Mouse (Mus musculus) heart, embryonic 11.5 days (tissue): ENCODE results near the gene Sntb2. TPM values are rescaled to one million over a fixed set of nuclear protein-coding genes. Genes with fewer than 3 reads are reported as not detected.
A peak's percentile ranks its signal among the peaks of the same experiment; 100 is the strongest.

ENCODE experiments used
- ATAC-seq: fragments of 200-750 bp; cut with Nextera tagmentation; replicated peaks from 2 replicates; pipeline ENCODE4 v1.8.0; 2017; ENCODE audit warnings: moderate library complexity; ENCODE audit not compliant: insufficient number of reproducible peaks, low FRiP score, low TSS enrichment
- H3K27ac ChIP-seq: fragments of 300-500 bp; sonication (generic); 2 replicates; pipeline ENCODE4 v1.5.1; 2014; ENCODE audit warnings: mild to moderate bottlenecking, low read depth, low read length
- H3K27me3 ChIP-seq: fragments of 300-500 bp; sonication (generic); 2 replicates; pipeline ENCODE4 v1.6.1; 2014; ENCODE audit warnings: mild to moderate bottlenecking, low read length, mixed read lengths; ENCODE audit not compliant: control insufficient read depth, insufficient read depth
- H3K36me3 ChIP-seq: fragments of 300-500 bp; sonication (generic); 2 replicates; pipeline ENCODE4 v1.6.1; 2014; ENCODE audit warnings: mild to moderate bottlenecking, low read length, moderate library complexity, mixed read lengths; ENCODE audit not compliant: control insufficient read depth, insufficient read depth
- H3K4me1 ChIP-seq: fragments of 300-500 bp; sonication (generic); 2 replicates; pipeline ENCODE4 v1.6.1; 2014; ENCODE audit warnings: low read length; ENCODE audit not compliant: control insufficient read depth, insufficient read depth
- H3K4me2 ChIP-seq: fragments of 300-500 bp; sonication (generic); 2 replicates; pipeline ENCODE4 v1.6.1; 2014; ENCODE audit warnings: mild to moderate bottlenecking, moderate library complexity
- H3K4me3 ChIP-seq: fragments of 300-500 bp; sonication (generic); 2 replicates; pipeline ENCODE4 v1.5.1; 2014; ENCODE audit warnings: low read depth, low read length
- H3K9ac ChIP-seq: fragments of 300-500 bp; sonication (generic); 2 replicates; pipeline ENCODE4 v1.6.1; 2014; ENCODE audit warnings: mild to moderate bottlenecking, low read depth, low read length, moderate library complexity
- H3K9me3 ChIP-seq: fragments of 300-500 bp; sonication (generic); replicated peaks from 2 replicates; pipeline ENCODE4 v1.6.1; 2016; ENCODE audit warnings: low read length; ENCODE audit not compliant: control insufficient read depth
- WGBS: fragments of 180-500 bp; shearing (Covaris S2); extraction: QIAGEN DNeasy Blood & Tissue Kit; methylation state at CpG from one replicate; pipeline ENCODE4 v1.1.7; 2014; ENCODE audit not compliant: insufficient replicate concordance; 5-methylcytosine and 5-hydroxymethylcytosine counted together
- polyA plus RNA-seq: library from polyadenylated mRNA; unstranded; fragments of >200 nt; fragmentation: Nextera tagmentation; extraction: Ambion mirVana; gene quantifications from 2 replicates; pipeline ENCODE4 v1.2.1, GENCODE M21; 2014

The Sntb2 gene
- polyA plus RNA-seq, 1 experiment from 2014 or later, result 8.0 TPM

DNA sequence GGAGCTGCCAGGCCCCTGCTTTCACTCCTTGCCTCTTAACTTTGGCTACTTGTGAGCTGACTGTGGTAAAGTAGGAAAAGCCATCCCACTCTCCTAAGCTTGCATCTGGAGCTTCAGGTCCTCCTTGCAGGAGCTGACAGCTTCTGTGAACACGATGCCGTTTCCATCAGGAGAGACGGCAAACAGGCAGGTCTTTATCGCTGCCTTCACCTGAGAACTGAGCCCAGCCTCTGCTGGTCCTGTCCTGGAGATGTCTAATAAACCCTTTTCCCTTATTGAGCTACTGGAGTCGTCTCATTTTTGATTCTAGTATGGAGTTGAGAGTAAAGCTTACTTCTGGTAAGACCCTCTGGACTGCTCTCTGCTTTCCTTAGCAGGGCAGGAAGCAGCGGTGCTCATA is 109.9 kb downstream of the Sntb2 start:
- no peaks in the 10 kb centered on the region for H3K27me3 ChIP-seq
- no peak overlapping the region for H3K4me3 ChIP-seq
- peaks cover 11% of the 10 kb centered on the region; the same call in 1 of the 2 replicates for H3K4me1 ChIP-seq
- H3K36me3 ChIP-seq, result peaks cover 47% of the 10 kb centered on the region
- 83% methylated on average over 6 of the region's 6 CpGs for WGBS
- H3K4me2 ChIP-seq, result no peak overlapping the region
- no peaks in the 10 kb centered on the region for H3K9me3 ChIP-seq
- H3K27ac ChIP-seq, result no peak overlapping the region
- no peak for ATAC-seq
- no peak overlapping the region for H3K9ac ChIP-seq

DNA sequence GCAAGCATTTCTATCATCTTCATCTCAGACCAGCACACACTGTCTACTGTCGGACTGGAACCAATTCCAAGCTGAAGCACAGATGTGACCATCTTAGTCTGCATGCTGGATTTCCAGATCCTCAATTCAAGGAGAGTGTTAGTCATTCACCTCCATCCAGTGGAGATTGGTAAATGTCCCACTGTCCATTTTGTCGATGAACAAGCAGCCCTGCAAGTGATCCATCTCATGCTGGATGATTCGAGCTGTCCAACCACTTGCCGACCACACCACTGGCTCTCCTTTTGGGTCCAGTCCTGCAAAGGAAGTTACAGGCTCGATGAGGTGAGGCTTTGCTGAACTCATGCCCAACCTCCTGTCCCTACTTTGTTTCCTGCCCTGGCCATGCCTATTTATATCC is 111.4 kb downstream of the Sntb2 start:
- no peak overlapping the region for H3K27ac ChIP-seq
- H3K4me2 ChIP-seq, result peak overlapping the region; percentile 79
- no peak overlapping the region for H3K4me3 ChIP-seq
- H3K9ac ChIP-seq, result no peak overlapping the region
- WGBS, result 71% methylated on average over 5 of the region's 5 CpGs
- ATAC-seq, result no peak
- H3K4me1 ChIP-seq, result peaks cover 11% of the 10 kb centered on the region; the same call in 1 of the 2 replicates
- peaks cover 56% of the 10 kb centered on the region for H3K36me3 ChIP-seq
- no peaks in the 10 kb centered on the region for H3K9me3 ChIP-seq
- H3K27me3 ChIP-seq, result no peaks in the 10 kb centered on the region

GRCm38 (mm10) chr8:107048061-107048941 is 112.8 kb downstream of the Sntb2 start, which contains the start of gene Pdf:
Gene Pdf, minus strand, starts transcription at chr8:107048614.
- Histone ChIP-seq H3K9ac (peak within 1 kb of the TSS; percentile 95), H3K27me3 (no peaks in the 10 kb centered on the region), H3K4me3 (peak within 1 kb of the TSS; percentile 89), H3K9me3 (no peaks in the 10 kb centered on the region), H3K36me3 (peaks cover 58% of the 10 kb centered on the region), H3K27ac (peak within 1 kb of the TSS; percentile 97), H3K4me1 (peaks cover 11% of the 10 kb centered on the region; the same call in 1 of the 2 replicates), H3K4me2 (peak within 1 kb of the TSS; percentile 79)
- peak; percentile 66 for ATAC-seq
- WGBS, result under 1% methylated on average over 87 of the region's 87 CpGs

GRCm38 (mm10) chr8:107049480-107049879 is 113.9 kb downstream of the Sntb2 start:
- Histone ChIP-seq H3K9ac (0 out of 2 replicates have a peak overlapping the region, but pooled peaks have one; percentile 95), H3K36me3 (peaks cover 51% of the 10 kb centered on the region), H3K9me3 (no peaks in the 10 kb centered on the region), H3K27ac (no peak overlapping the region), H3K4me3 (peak overlapping the region; percentile 89; the same call in 1 of the 2 replicates), H3K4me1 (peaks cover 11% of the 10 kb centered on the region; the same call in 1 of the 2 replicates), H3K4me2 (peak overlapping the region; percentile 79), H3K27me3 (no peaks in the 10 kb centered on the region)
- WGBS, result 92% methylated on average over 4 of the region's 4 CpGs
- ATAC-seq, result no peak

DNA sequence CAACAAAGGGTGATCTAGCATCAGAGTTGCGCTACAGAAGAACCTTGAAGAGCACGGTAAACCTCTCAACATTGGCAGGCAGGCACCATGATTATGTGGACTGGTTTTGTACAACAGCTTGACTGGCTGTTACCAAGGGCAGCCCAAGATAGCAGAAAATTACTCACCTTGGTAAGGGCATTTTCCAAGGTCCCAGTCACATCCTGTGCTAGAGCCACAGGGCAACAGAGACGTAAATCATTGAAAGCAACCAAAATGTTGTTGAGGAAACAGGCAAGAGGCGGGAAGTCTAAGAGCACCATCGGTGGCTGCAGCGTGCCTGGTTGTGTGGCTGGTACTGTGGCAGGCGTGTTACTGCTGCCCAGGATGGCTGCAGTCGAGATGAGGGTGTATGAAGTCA is 116.5 kb downstream of the Sntb2 start:
- ATAC-seq, result no peak
- no peak overlapping the region for H3K4me3 ChIP-seq
- H3K36me3 ChIP-seq, result peaks cover 28% of the 10 kb centered on the region
- H3K9me3 ChIP-seq, result no peaks in the 10 kb centered on the region
- no peaks in the 10 kb centered on the region for H3K27me3 ChIP-seq
- H3K9ac ChIP-seq, result no peak overlapping the region
- WGBS, result 92% methylated on average over 8 of the region's 8 CpGs
- H3K4me1 ChIP-seq, result peaks cover 13% of the 10 kb centered on the region; the same call in 1 of the 2 replicates
- H3K27ac ChIP-seq, result no peak overlapping the region
- no peak overlapping the region for H3K4me2 ChIP-seq

DNA sequence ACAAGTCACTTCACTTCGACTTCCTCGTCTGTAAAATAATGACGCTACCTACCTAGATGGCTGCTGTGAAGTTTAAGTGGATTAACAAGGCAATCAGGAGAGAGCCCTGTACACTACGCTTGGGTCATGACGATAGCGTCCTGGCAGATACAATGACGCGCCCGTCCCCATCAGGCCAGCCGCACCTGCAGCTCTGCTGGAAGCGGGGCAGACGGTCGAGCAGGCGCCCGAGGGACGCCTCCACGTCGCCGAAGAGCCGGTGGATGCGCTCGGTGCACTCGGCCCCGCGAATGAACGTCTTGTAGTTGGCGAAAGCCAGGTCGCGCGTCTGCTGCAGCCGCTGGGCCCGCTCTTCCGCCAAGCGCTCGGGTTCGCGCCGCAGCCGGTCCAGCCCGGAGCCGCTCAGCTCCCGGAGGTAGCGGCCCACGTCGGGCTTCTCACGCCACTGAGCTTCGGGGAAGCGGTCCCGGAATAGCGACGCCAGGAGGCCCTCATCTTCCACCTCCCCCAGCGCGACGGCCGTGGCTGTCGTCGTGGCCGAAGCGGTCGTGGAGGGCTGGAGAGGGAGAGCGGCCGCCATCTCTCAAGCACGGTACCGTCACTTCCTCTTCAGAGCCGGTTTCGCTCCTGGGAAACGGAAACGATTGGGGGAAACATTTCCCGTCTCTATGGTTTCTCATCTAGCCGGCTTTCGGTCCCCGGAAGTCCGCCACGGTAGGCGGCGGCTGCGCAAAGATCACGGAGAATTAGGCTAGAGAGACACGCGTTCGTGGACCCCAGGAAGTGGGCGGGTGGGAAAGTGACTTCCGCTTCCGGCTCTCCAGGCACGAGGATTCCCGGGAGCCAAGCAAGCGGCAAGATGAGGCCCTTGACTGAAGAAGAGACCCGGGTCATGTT is 120.8 kb downstream of the Sntb2 start, which contains the start of the genes Cog8 and Nip7:
TSS of gene Cog8 (minus strand) at position 614 of the 897 bp plus-strand sequence.
TSS of gene Nip7 (plus strand) at position 802 of the 897 bp plus-strand sequence.
- peak within 1 kb of the TSS; percentile 82 for H3K9ac ChIP-seq
- H3K4me3 ChIP-seq, result peak within 1 kb of the TSS; percentile 75
- under 1% methylated on average over 88 of the region's 88 CpGs for WGBS
- no peaks in the 10 kb centered on the region for H3K9me3 ChIP-seq
- H3K4me2 ChIP-seq, result peak within 1 kb of the TSS; percentile 95
- H3K4me1 ChIP-seq, result peaks cover 12% of the 10 kb centered on the region
- H3K27ac ChIP-seq, result peak within 1 kb of the TSS; percentile 54
- H3K27me3 ChIP-seq, result no peaks in the 10 kb centered on the region
- peaks cover 20% of the 10 kb centered on the region for H3K36me3 ChIP-seq
- ATAC-seq, result peak; percentile 86

DNA sequence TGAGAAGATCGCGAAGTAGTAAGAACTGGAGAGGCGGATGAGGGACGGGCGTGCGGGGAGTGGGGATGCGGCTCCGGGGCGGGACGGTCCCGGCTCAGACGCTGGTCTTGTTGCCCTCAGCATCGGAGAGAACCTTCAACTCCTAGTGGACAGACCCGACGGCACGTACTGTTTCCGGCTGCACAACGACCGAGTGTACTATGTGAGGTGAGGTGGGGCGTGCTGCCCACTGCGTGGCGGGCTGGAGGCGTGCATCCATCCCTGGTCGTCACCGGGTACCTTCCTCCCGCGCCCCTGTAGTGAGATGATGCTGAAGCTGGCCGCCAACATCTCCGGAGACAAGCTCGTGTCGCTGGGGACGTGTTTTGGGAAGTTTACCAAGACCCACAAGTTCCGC is 121.4 kb downstream of the Sntb2 start:
- Histone ChIP-seq H3K36me3 (peaks cover 14% of the 10 kb centered on the region), H3K27ac (0 out of 2 replicates have a peak overlapping the region, but pooled peaks have one; percentile 41), H3K4me1 (peaks cover 12% of the 10 kb centered on the region), H3K9me3 (no peaks in the 10 kb centered on the region), H3K9ac (peak overlapping the region; percentile 82), H3K27me3 (no peaks in the 10 kb centered on the region), H3K4me2 (peak overlapping the region; percentile 95), H3K4me3 (peak overlapping the region; percentile 75)
- ATAC-seq, result peak; percentile 33; the same call in 1 of the 2 replicates
- WGBS, result under 1% methylated on average over 33 of the region's 33 CpGs

DNA sequence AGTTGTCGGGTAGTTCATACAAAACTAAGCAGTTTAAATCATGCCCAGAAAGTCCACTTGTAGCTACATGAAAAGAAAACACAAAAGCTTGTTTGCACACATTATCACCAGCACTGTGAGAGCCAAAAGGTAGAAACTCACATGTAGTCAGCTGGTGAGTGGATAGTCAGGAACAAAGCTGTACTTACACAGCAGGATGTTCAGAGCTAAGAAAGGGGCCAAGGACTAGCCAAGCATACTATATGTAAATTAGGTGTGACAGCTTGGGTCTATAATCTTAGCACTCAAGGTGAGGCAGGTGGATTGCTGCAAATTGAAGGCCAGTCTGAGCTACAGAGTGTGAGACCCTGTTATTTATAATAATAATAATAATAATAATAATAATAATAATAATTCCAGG is 127.1 kb downstream of the Sntb2 start:
- no peaks in the 10 kb centered on the region for H3K27me3 ChIP-seq
- peaks cover 2% of the 10 kb centered on the region; the same call in 1 of the 2 replicates for H3K4me1 ChIP-seq
- no peaks in the 10 kb centered on the region for H3K9me3 ChIP-seq
- no peak overlapping the region for H3K4me3 ChIP-seq
- H3K4me2 ChIP-seq, result no peak overlapping the region
- peaks cover 6% of the 10 kb centered on the region; the same call in 1 of the 2 replicates for H3K36me3 ChIP-seq
- no peak overlapping the region for H3K9ac ChIP-seq
- H3K27ac ChIP-seq, result no peak overlapping the region
- no peak for ATAC-seq
- WGBS, result 77% methylated on average over 1 of the region's 1 CpGs
